Mouse (Mus musculus) liver, adult 2 months (tissue): ENCODE results near the gene Slc35b2. TPM values are rescaled to one million over a fixed set of nuclear protein-coding genes. Genes with fewer than 3 reads are reported as not detected.

ENCODE experiments used
- DNase-seq: peaks from one replicate; pipeline ENCODE4 v3.0.0-alpha.2; 2011; ENCODE audit warnings: low read depth, low spot score; ENCODE audit errors: extremely low read depth
- H3K27ac ChIP-seq: fragments of 200-500 bp; replicated peaks from 2 replicates; pipeline ENCODE4 v1.5.1; 2012; ENCODE audit warnings: low read depth, mild to moderate bottlenecking, control low read depth, inconsistent platforms, low read length; ENCODE audit not compliant: insufficient read depth
- H3K27me3 ChIP-seq: fragments of 200-500 bp; 2 replicates; pipeline ENCODE4 v1.6.1; 2012; ENCODE audit warnings: mild to moderate bottlenecking, moderate library complexity, low read length, inconsistent platforms; ENCODE audit not compliant: control insufficient read depth, insufficient read depth
- H3K36me3 ChIP-seq: fragments of 200-500 bp; 2 replicates; pipeline ENCODE4 v1.6.1; 2012; ENCODE audit warnings: low read length, inconsistent platforms; ENCODE audit not compliant: control insufficient read depth, insufficient read depth
- H3K4me1 ChIP-seq: fragments of 200-500 bp; 2 replicates; pipeline ENCODE4 v1.6.1; 2011; ENCODE audit warnings: low read length; ENCODE audit not compliant: control insufficient read depth, insufficient read depth
- H3K4me3 ChIP-seq: fragments of 200-500 bp; 2 replicates; pipeline ENCODE4 v1.5.1; 2011; ENCODE audit warnings: low read depth, mild to moderate bottlenecking, control low read depth, low read length, moderate library complexity; ENCODE audit not compliant: insufficient read depth
- H3K79me2 ChIP-seq: fragments of 200-500 bp; 2 replicates; pipeline ENCODE4 v1.6.1; 2012; ENCODE audit warnings: inconsistent platforms, mild to moderate bottlenecking, low read length, moderate library complexity; ENCODE audit not compliant: control insufficient read depth, insufficient read depth
- H3K9ac ChIP-seq: fragments of 200-500 bp; 2 replicates; pipeline ENCODE4 v1.6.1; 2012; ENCODE audit warnings: low read depth, mild to moderate bottlenecking, control low read depth, inconsistent platforms, low read length
- CTCF ChIP-seq: fragments of 200-500 bp; IDR thresholded peaks from 2 replicates; pipeline ENCODE4 v1.5.1; 2011; ENCODE audit warnings: low read depth, low read length, control low read depth
- POLR2A ChIP-seq: fragments of 200-500 bp; IDR thresholded peaks from 2 replicates; pipeline ENCODE4 v1.6.1; 2011; ENCODE audit warnings: low read length, control low read depth; ENCODE audit not compliant: insufficient read depth; ENCODE audit errors: extremely low read depth
- WGBS: fragments of 180-500 bp; shearing (Covaris S2); methylation state at CpG from one replicate; pipeline ENCODE4 v1.1.7; 2018; 5-methylcytosine and 5-hydroxymethylcytosine counted together
- polyA plus RNA-seq: library from polyadenylated mRNA; depleted of rRNA; stranded (reverse); fragments of >200 nt; gene quantifications from 2 replicates; pipeline ENCODE4 v1.2.3, GENCODE M21; 2012
- total RNA-seq: library from RNA; depleted of rRNA; stranded (reverse); fragments of >200 nt; gene quantifications from 2 replicates; pipeline ENCODE4 v1.2.3, GENCODE M21; 2014

The Slc35b2 gene
- total and polyA plus RNA-seq, 2 experiments: 45.9 to 69.7 TPM

DNA sequence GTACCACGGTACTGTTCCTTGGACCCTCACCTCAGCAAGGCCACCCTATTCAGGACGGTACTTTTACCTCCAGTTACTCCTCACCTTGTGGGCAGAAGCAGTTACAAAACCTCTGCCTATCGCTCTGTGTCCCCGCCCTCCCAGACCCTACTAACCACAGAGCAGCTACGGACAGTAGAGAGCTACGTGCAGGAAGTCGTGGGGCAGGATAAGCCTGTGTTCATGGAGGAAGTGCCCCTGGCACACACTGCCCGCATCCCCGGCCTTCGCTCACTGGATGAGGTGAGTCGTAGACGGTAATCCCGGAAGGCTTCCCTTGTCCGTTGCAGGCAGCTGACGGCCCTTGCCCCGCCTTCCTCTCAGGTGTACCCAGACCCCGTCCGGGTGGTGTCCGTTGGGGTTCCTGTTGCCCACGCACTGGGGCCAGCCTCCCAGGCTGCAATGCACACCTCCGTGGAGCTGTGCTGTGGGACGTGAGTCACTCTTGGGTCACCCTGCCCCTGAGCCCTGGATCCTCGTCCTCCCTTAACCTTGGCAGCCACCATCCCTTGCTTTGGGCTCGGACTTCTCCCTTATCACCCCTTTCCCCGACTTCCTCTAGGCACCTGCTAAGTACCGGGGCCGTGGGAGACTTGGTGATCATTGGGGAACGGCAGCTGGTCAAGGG is 46.0 kb upstream of the Slc35b2 start:
- Histone ChIP-seq H3K36me3 (no peaks in the 10 kb centered on the region), H3K9ac (no peak overlapping the region), H3K27me3 (no peaks in the 10 kb centered on the region), H3K27ac (no peak overlapping the region), H3K4me1 (peaks cover 3% of the 10 kb centered on the region), H3K4me3 (no peak overlapping the region), H3K79me2 (no peaks in the 10 kb centered on the region)
- TF ChIP-seq POLR2A: no peak
- no peak for TF ChIP-seq CTCF
- no peak for DNase-seq
- WGBS: 93% methylated on average over 28 of the region's 28 CpGs

DNA sequence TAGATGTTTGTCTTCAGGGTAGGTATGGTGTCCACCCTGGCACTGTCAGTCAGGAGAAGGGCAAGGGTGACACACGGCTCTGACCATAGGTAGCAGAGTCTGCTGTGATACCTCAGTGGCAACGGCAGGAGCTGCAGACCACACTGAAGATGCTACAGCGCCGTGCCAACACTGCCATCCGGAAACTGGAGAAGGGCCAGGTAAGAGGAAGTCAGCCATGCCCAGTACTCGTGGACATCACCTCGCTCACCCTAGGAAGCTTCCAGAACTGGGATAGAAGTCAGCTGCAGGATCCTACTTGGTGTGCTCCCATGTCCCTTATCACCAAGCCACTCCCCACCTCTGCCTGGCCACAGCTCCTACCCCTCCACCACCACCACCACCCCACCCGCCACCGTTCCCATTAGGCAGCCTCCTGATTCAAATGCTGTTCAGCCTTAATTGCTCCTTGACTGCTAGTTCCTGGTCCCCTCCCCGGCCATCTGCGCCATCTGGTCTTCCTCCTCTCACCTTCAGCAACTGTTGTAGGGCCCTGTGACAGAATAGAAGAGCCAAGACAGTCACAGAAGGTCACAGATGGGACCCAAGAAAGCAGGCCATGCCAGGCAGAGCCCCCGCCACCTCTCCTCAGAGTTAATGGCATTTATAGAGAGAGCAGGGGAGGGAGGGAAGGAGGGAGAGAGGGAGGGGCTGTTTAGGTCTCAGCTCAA is 44.8 kb upstream of the Slc35b2 start:
- no peak for TF ChIP-seq CTCF
- no peak for TF ChIP-seq POLR2A
- no peak for DNase-seq
- Histone ChIP-seq H3K79me2 (no peaks in the 10 kb centered on the region), H3K9ac (no peak overlapping the region), H3K27ac (no peak overlapping the region), H3K27me3 (no peaks in the 10 kb centered on the region; the same call in 1 of the 2 replicates), H3K4me1 (peaks cover 3% of the 10 kb centered on the region), H3K36me3 (no peaks in the 10 kb centered on the region), H3K4me3 (no peak overlapping the region)
- WGBS: 92% methylated on average over 12 of the region's 12 CpGs

DNA sequence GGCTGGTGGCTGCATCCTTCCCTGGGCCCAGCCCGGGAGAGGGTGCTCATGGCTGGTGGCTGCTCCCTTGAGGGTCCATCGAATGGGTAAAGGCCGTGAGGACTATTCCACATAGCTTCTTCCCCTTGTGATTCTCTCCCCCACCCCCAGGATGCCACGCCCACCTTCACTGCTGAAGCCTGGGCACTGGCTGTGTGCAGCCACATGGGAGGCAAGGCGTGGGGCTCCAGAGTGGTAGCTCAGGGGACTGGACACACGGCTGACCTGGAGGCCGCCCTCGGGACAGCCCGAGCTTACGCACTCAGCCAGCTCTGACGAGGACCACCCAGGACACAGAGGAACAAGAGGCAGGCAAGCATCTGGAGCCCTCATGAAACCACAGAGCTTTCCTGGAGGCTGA is 43.5 kb upstream of the Slc35b2 start:
- DNase-seq: no peak
- H3K36me3 ChIP-seq: no peaks in the 10 kb centered on the region
- no peak overlapping the region for H3K27ac ChIP-seq
- H3K4me1 ChIP-seq: no peaks in the 10 kb centered on the region
- H3K79me2 ChIP-seq: no peaks in the 10 kb centered on the region
- no peak overlapping the region for H3K4me3 ChIP-seq
- no peak for TF ChIP-seq POLR2A
- no peak for TF ChIP-seq CTCF
- H3K9ac ChIP-seq: no peak overlapping the region
- H3K27me3 ChIP-seq: no peaks in the 10 kb centered on the region; the same call in 1 of the 2 replicates
- WGBS: 93% methylated on average over 11 of the region's 11 CpGs

DNA sequence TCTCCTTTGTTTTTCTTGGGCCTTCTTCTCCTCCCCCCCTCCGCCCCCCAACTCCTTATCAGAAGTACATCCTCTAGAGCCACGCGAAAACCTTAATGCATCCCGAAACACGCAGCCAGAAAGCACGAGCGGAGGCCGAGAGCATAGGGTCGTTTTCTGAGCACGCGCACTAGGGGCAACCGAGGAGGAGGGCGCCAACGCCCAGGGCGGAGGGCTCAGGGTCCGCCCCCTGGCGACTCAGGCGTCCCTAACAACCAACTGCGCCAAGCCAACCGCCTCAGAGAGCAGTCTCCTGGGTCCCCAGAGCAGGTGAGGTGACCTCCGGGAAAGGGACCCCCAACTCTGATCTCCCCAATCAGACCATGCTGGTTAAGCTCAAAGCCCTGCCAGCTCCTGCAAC is 40.4 kb upstream of the Slc35b2 start, which contains the start of gene Tcte1:
Tcte1 (plus strand) TSS at position 172 of the 400 bp plus-strand sequence.
- Histone ChIP-seq H3K27ac (no peak within 1 kb of the TSS), H3K4me3 (no peak within 1 kb of the TSS), H3K79me2 (no peaks in the 10 kb centered on the region), H3K36me3 (no peaks in the 10 kb centered on the region), H3K27me3 (no peaks in the 10 kb centered on the region; the same call in 1 of the 2 replicates), H3K4me1 (no peaks in the 10 kb centered on the region), H3K9ac (no peak within 1 kb of the TSS)
- TF ChIP-seq POLR2A: no peak
- TF ChIP-seq CTCF: no peak
- DNase-seq: no peak
- 12% methylated on average over 21 of the region's 21 CpGs for WGBS

DNA sequence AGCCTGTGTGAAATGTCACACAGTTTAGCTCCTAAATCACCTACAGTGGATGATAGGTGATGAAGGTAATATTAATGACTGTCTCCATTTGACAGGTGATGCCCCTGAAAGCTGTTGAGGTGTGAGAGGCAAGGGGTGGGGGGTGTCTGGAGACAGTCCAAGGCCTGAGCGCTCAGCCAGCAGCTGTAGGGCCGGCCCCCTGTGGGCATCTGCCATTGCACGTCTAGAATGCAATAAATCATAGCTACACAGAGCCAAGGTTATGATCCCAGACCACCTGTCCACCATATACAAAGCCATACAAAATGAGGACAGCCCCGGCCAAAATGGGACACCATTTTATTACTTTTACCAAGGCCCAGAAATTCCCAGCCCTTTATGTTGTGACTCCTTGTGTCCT is 38.7 kb upstream of the Slc35b2 start:
- Histone ChIP-seq H3K36me3 (no peaks in the 10 kb centered on the region), H3K4me3 (no peak overlapping the region), H3K4me1 (no peaks in the 10 kb centered on the region), H3K79me2 (no peaks in the 10 kb centered on the region), H3K9ac (no peak overlapping the region), H3K27ac (no peak overlapping the region), H3K27me3 (no peaks in the 10 kb centered on the region; the same call in 1 of the 2 replicates)
- TF ChIP-seq CTCF: no peak
- no peak for TF ChIP-seq POLR2A
- DNase-seq: no peak
- WGBS: 79% methylated on average over 4 of the region's 4 CpGs

DNA sequence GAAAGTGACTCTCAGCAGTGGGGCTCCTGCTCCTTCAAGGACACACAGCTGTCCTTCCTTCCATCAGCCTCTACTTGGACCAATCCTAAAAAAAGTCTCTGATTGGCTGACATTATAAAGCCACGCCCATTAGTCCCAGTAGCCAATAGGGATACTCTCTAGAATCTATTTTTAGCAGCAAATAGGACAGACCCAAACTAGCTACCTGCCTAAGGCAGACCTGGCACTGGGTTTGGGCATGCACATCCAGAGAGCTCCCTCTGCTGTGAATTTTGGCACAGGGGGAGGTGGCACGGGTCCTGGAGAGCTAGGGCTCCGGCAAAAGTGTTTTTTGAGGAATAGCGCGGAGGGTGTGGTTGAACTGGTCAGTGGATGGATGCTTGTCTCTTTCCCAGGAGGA is 37.1 kb upstream of the Slc35b2 start:
- DNase-seq: no peak
- Histone ChIP-seq H3K4me1 (no peaks in the 10 kb centered on the region), H3K27ac (no peak overlapping the region), H3K27me3 (peaks cover 5% of the 10 kb centered on the region; the same call in 1 of the 2 replicates), H3K9ac (no peak overlapping the region), H3K36me3 (no peaks in the 10 kb centered on the region), H3K4me3 (no peak overlapping the region), H3K79me2 (no peaks in the 10 kb centered on the region)
- 33% methylated on average over 5 of the region's 5 CpGs for WGBS
- TF ChIP-seq POLR2A: no peak
- no peak for TF ChIP-seq CTCF
